Mouse (Mus musculus) stomach, embryonic 15.5 days (tissue): ENCODE results near the gene Pdcd5. TPM values are rescaled to one million over a fixed set of nuclear protein-coding genes. Genes with fewer than 3 reads are reported as not detected.

Experiments
- ATAC-seq: fragments of 200-750 bp; cut with Nextera tagmentation; 2 replicates; pipeline ENCODE4 v1.8.0; 2017; ENCODE audit warnings: low read depth, moderate number of reproducible peaks, moderate TSS enrichment; ENCODE audit not compliant: insufficient read depth, low FRiP score
- H3K27ac ChIP-seq: fragments of 300-500 bp; sonication (generic); 2 replicates; pipeline ENCODE4 v1.5.1; 2015; ENCODE audit warnings: mild to moderate bottlenecking, inconsistent platforms
- H3K27me3 ChIP-seq: fragments of 300-500 bp; sonication (generic); replicated peaks from 2 replicates; pipeline ENCODE4 v1.6.1; 2015; ENCODE audit warnings: inconsistent platforms
- H3K36me3 ChIP-seq: fragments of 300-500 bp; sonication (generic); 2 replicates; pipeline ENCODE4 v1.6.1; 2015; ENCODE audit warnings: inconsistent platforms
- H3K4me1 ChIP-seq: fragments of 300-500 bp; sonication (generic); 2 replicates; pipeline ENCODE4 v1.6.1; 2015; ENCODE audit warnings: inconsistent platforms
- H3K4me2 ChIP-seq: fragments of 300-500 bp; sonication (generic); 2 replicates; pipeline ENCODE4 v1.6.1; 2015; ENCODE audit warnings: mild to moderate bottlenecking, inconsistent platforms
- H3K4me3 ChIP-seq: fragments of 300-500 bp; sonication (generic); replicated peaks from 2 replicates; pipeline ENCODE4 v1.5.1; 2015; ENCODE audit warnings: inconsistent platforms
- H3K9ac ChIP-seq: fragments of 300-500 bp; sonication (generic); 2 replicates; pipeline ENCODE4 v1.6.1; 2015; ENCODE audit warnings: inconsistent platforms
- H3K9me3 ChIP-seq: fragments of 300-500 bp; sonication (generic); 2 replicates; pipeline ENCODE4 v1.6.1; 2016; ENCODE audit warnings: inconsistent platforms
- WGBS: fragments of 180-500 bp; shearing (Covaris S2); methylation state at CpG from one replicate; pipeline ENCODE4 v1.1.7; 2015; 5-methylcytosine and 5-hydroxymethylcytosine counted together
- polyA plus RNA-seq: library from polyadenylated mRNA; unstranded; fragments of >200 nt; fragmentation: Nextera tagmentation; extraction: Ambion mirVana; gene quantifications from 2 replicates; pipeline ENCODE4 v1.2.1, GENCODE M21; 2015

Pdcd5 gene
- polyA plus RNA-seq, 1 experiment from 2014 or later = 218 TPM

DNA sequence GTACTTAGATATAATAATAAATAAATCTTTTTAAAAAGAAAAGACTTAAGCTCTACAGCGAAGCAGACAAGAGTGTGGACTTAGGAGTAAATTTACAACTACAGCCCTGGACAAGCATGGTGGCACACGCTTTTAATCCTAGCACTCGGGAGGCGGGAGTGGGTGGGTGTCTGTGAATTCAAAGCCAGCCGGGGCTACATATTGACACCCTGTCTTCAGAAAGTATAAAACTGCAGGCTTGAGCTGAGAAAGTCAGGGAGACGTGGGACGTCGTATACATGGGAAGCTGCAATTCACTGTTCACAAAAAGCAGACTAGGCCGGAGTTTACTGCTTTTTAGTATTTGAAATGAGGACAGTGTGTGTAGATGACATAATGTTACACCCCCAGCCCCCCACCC is 10.4 kb downstream of the Pdcd5 start:
- Histone ChIP-seq H3K27me3 (no peaks in the 10 kb centered on the region), H3K4me2 (no peak overlapping the region), H3K4me1 (no peaks in the 10 kb centered on the region), H3K27ac (no peak overlapping the region), H3K9me3 (no peaks in the 10 kb centered on the region), H3K36me3 (peaks cover 48% of the 10 kb centered on the region), H3K9ac (no peak overlapping the region), H3K4me3 (no peak overlapping the region)
- WGBS = 95% methylated on average over 9 of the region's 9 CpGs
- ATAC-seq = no peak

DNA sequence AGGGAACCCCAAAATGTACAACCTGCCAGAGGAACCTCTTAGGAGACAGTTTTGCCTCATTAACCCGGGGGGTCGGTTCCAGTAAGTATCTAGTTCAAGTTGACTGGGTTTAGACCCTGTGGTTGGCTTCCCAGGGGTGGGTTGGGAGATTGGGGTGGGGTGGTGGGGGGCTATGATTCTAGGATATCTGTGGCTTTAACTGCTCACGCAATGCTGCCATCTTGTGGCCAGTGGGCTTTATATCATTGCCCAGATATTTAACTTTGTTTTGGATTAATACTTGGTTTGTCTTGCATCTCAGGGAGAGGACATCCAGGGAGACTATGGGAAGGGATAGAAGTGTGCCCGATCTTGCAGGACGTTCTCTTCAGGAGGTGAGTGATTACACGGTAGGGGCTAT is 11.1 kb downstream of the Pdcd5 start:
- no peaks in the 10 kb centered on the region for H3K4me1 ChIP-seq
- H3K4me3 ChIP-seq = no peak overlapping the region
- no peak for ATAC-seq
- H3K4me2 ChIP-seq = no peak overlapping the region
- H3K9ac ChIP-seq = no peak overlapping the region
- H3K36me3 ChIP-seq = peaks cover 47% of the 10 kb centered on the region
- no peaks in the 10 kb centered on the region for H3K27me3 ChIP-seq
- no peak overlapping the region for H3K27ac ChIP-seq
- WGBS = 66% methylated on average over 6 of the region's 6 CpGs
- H3K9me3 ChIP-seq = no peaks in the 10 kb centered on the region

DNA sequence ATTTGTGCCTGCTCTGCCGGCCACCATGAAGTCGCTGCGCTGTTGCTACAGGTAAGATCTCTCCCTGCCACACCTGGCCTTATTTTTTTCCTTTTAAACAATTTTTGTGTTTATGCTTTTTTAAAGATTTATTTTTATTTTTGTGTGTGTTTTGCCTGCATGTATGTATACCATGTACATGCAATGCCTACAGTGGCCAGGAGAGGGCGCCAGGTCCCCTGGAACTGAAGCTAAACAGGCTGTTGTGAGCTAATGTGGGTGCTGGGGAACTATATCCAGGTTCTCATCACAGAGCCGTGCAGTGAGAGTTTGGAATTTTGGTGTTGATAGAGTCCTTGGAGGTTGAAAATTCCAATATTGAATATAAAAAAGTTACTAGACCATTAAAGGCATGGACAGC is 18.8 kb downstream of the Pdcd5 start:
- no peak overlapping the region for H3K4me2 ChIP-seq
- peaks cover 40% of the 10 kb centered on the region for H3K36me3 ChIP-seq

DNA sequence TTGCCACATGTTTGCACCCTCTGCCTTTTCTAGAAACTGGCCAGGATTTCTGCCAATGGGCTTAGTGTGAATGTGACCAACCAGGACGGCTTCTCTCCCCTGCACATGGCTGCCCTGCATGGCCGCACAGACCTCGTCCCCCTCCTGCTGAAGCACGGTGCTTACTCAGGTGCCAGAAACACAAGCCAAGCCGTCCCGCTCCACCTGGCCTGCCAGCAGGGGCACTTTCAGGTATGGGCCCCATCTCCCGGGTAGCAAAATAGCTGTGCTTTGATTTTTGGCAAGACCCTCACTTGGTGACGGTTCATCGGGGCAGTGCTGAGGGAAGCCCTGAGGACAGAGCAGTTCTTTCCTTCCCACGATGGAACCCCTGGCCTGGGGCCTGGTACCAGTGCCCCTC is 19.9 kb downstream of the Pdcd5 start:
- H3K4me1 ChIP-seq = no peaks in the 10 kb centered on the region
- H3K27ac ChIP-seq = no peak overlapping the region
- H3K27me3 ChIP-seq = no peaks in the 10 kb centered on the region
- no peak overlapping the region for H3K4me3 ChIP-seq
- no peak overlapping the region for H3K4me2 ChIP-seq
- 0 out of 2 replicates have a peak, but pooled peaks have one; percentile 14 for ATAC-seq
- peaks cover 46% of the 10 kb centered on the region for H3K36me3 ChIP-seq
- 91% methylated on average over 10 of the region's 10 CpGs for WGBS
- H3K9ac ChIP-seq = no peak overlapping the region
- no peaks in the 10 kb centered on the region for H3K9me3 ChIP-seq

More for the DNA sequence above, 18.8 kb downstream of the Pdcd5 start:
- no peaks in the 10 kb centered on the region for H3K9me3 ChIP-seq
- H3K9ac ChIP-seq = no peak overlapping the region
- H3K4me1 ChIP-seq = no peaks in the 10 kb centered on the region
- WGBS = 74% methylated on average over 5 of the region's 5 CpGs
- no peak overlapping the region for H3K4me3 ChIP-seq
- H3K27me3 ChIP-seq = no peaks in the 10 kb centered on the region
- no peak overlapping the region for H3K27ac ChIP-seq
- ATAC-seq = no peak

DNA sequence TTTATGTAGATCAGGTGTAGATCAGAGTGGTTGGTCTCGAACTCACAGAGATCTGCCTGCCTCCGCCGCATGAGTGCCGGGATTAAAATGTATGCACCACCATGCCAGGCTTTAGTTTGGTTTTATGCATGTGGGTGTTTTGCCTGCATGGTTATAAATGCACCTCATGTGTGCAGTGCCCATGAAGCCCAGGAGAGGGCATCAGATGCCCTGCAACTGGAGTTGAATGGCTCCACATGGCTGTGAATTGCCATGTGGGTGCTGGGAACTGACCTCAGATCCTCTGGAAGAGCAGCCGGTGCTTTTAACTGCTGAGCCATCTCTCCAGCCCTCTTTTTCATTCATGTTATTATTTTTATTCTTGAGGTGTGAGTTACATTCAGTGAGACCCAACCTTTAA is 21.3 kb downstream of the Pdcd5 start:
- H3K27me3 ChIP-seq = no peaks in the 10 kb centered on the region
- H3K9ac ChIP-seq = no peak overlapping the region
- no peaks in the 10 kb centered on the region for H3K9me3 ChIP-seq
- no peak overlapping the region for H3K27ac ChIP-seq
- H3K4me3 ChIP-seq = no peak overlapping the region
- H3K4me1 ChIP-seq = no peaks in the 10 kb centered on the region
- over 99% methylated on average over 5 of the region's 5 CpGs for WGBS
- ATAC-seq = no peak
- H3K36me3 ChIP-seq = peaks cover 47% of the 10 kb centered on the region
- H3K4me2 ChIP-seq = no peak overlapping the region

DNA sequence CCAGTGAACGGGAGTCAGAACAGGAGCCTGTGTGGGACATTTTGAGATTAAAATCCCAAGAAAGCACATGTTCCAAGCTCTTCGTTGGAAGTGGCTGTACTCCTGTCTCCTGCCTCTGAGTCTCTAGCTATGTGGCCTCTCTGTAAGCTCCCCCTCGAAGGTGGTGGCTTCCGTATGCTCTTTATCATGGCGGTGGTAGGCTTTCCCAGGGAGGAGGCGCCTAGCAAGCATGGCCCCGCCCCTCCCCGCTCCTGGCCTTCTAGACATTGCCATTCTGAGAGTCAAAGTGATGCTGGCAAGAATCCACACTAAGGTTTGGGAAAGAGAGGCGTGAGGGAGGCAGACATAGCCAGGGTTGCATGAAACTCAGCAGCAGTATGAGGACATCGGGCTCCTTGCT is 24.7 kb downstream of the Pdcd5 start:
- H3K4me2 ChIP-seq = no peak overlapping the region
- H3K9me3 ChIP-seq = no peaks in the 10 kb centered on the region
- peaks cover 47% of the 10 kb centered on the region for H3K36me3 ChIP-seq
- 91% methylated on average over 10 of the region's 10 CpGs for whole genome bisulfite sequencing
- no peak for ATAC-seq
- H3K27me3 ChIP-seq = no peaks in the 10 kb centered on the region
- H3K4me3 ChIP-seq = no peak overlapping the region
- no peak overlapping the region for H3K9ac ChIP-seq
- H3K4me1 ChIP-seq = no peaks in the 10 kb centered on the region
- H3K27ac ChIP-seq = no peak overlapping the region

DNA sequence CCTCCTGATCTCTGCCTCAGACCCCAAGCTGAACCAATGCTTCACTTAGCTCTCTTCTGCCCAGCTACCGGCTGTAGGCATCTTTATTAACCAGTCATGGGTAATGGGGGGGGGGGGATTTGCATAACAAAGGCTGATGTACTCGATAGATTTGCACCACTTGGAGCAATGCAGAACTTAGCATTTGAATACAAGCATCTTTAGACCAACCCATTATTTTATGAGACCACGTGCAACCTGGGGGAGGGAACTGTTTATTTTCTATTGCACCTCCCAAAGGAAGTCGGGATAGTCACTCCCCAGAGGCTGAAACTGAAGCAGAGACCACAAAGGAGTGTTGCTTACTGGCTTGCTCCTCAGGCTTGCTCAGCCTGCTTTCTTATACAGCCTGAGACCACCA is 29.8 kb downstream of the Pdcd5 start:
- H3K27ac ChIP-seq = no peak overlapping the region
- no peak overlapping the region for H3K9ac ChIP-seq
- no peak overlapping the region for H3K4me3 ChIP-seq
- no peak overlapping the region for H3K4me2 ChIP-seq
- peaks cover 45% of the 10 kb centered on the region for H3K36me3 ChIP-seq
- no peak for ATAC-seq
- no peaks in the 10 kb centered on the region for H3K9me3 ChIP-seq
- H3K4me1 ChIP-seq = no peaks in the 10 kb centered on the region
- H3K27me3 ChIP-seq = no peaks in the 10 kb centered on the region
- 78% methylated on average over 4 of the region's 4 CpGs for WGBS

DNA sequence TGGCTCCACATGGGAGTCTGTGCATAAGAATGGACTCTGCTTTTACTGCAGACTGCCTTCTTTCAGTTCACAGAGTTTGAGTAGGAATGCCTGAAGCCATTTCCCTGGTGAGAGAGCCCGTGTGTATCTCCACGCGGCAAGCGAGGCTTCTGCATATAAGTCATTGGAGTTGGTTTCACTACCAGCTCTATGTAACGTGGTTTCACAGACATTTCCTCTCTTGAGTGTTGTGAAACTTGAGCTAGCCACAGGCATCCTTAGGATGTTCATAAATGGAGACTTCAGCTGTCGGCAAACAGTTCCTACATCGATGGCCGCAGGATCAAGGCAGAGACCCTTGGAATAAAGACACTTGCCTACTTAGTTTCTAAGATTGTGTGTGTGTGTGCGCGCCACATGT is 38.1 kb downstream of the Pdcd5 start:
- Histone ChIP-seq H3K36me3 (peaks cover 29% of the 10 kb centered on the region), H3K27me3 (no peaks in the 10 kb centered on the region), H3K27ac (no peak overlapping the region), H3K9me3 (no peaks in the 10 kb centered on the region), H3K9ac (no peak overlapping the region), H3K4me3 (no peak overlapping the region), H3K4me1 (no peaks in the 10 kb centered on the region), H3K4me2 (no peak overlapping the region)
- ATAC-seq = no peak
- 92% methylated on average over 10 of the region's 10 CpGs for WGBS

DNA sequence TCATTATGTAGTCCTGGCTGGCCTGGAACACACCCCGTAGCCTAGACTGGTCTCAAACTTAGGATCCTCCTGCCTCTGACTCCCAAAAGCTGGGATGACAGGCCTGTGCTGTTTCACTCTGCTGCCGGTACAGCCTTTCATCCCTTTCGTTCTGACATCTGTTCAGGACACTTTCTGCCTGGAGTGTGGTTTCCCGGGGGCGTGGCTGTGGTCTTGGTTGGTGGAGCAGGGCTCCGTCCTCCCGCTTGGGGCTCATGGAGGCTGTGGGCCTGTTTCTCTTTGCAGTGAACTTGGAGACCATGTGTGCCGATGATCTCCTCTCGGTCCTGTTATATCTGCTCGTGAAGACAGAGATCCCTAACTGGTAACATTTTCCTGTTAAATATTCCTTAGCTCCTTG is 40.5 kb downstream of the Pdcd5 start:
- no peak overlapping the region for H3K4me2 ChIP-seq
- no peak overlapping the region for H3K4me3 ChIP-seq
- no peak overlapping the region for H3K27ac ChIP-seq
- H3K27me3 ChIP-seq = no peaks in the 10 kb centered on the region
- H3K9ac ChIP-seq = no peak overlapping the region
- H3K9me3 ChIP-seq = no peaks in the 10 kb centered on the region
- peaks cover 38% of the 10 kb centered on the region for H3K36me3 ChIP-seq
- no peaks in the 10 kb centered on the region for H3K4me1 ChIP-seq
- WGBS = 81% methylated on average over 10 of the region's 10 CpGs
- no peak for ATAC-seq

DNA sequence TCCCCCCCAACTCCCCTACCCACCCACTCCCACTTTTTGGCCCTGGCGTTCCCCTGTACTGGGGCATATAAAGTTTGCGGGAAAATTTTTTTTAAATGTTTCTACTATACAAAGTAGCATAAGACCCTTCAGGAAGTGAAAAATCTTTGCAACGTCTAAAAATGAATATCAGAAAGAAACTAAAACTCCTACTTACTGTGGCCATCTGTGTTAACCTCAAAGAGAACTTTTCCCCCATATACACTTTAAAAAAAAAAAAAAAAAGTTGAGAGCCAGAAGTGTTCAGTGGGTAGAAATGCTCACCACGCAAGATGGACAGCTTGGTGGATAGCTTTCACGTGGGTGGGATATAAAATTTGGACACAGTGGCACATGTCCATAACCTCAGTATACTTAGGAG is 44.6 kb downstream of the Pdcd5 start:
- Histone ChIP-seq H3K27ac (no peak overlapping the region), H3K4me3 (no peak overlapping the region), H3K4me2 (no peak overlapping the region), H3K9me3 (no peaks in the 10 kb centered on the region), H3K9ac (no peak overlapping the region), H3K36me3 (peaks cover 32% of the 10 kb centered on the region), H3K4me1 (no peaks in the 10 kb centered on the region), H3K27me3 (no peaks in the 10 kb centered on the region)
- WGBS = 93% methylated on average over 5 of the region's 5 CpGs
- ATAC-seq = no peak

DNA sequence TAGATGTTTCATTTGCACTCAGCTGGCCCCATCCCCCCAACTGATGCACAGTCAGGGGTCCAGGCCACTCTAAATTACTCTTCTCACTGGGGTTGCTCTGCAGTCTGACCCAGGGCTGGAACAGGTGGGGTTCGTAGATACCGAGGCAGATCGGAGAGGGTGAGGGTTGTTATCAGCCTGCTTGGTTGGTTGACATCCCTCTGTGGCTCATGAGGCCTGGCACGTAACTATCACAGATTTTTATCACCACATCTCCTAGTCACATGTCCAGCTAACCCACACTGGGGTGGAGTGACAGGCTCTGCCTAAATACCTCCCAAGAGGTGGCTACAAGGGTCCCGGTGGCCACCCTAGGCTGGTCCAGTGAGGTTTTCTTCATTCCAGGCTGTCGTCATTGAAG is 46.2 kb downstream of the Pdcd5 start:
- no peaks in the 10 kb centered on the region for H3K4me1 ChIP-seq
- H3K9ac ChIP-seq = no peak overlapping the region
- H3K4me2 ChIP-seq = no peak overlapping the region
- H3K9me3 ChIP-seq = no peaks in the 10 kb centered on the region
- 82% methylated on average over 6 of the region's 6 CpGs for WGBS
- H3K27ac ChIP-seq = no peak overlapping the region
- no peaks in the 10 kb centered on the region for H3K27me3 ChIP-seq
- ATAC-seq = no peak
- no peak overlapping the region for H3K4me3 ChIP-seq
- peaks cover 22% of the 10 kb centered on the region for H3K36me3 ChIP-seq

DNA sequence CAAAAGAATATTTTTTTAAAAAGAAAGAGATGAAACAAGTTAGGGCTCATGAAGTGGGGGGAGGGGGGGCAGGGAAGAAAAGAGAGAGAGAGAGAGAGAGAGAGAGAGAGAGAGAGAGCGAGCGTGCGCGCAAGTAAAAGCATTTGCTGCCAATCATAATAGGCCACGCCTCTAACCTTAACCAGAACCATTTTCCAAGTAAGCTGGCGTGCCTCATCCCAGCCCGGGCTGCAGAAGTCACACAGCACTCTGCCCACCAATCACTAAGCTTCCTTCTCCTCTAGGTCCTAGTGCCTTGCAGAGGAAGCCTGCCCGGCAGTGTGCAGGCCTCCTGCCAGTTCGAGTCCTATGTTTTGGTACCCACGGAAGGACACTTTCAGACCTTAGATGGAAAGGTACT is 47.3 kb downstream of the Pdcd5 start:
- Histone ChIP-seq H3K9me3 (no peaks in the 10 kb centered on the region), H3K36me3 (peaks cover 26% of the 10 kb centered on the region), H3K4me3 (no peak overlapping the region), H3K9ac (no peak overlapping the region), H3K4me2 (no peak overlapping the region), H3K4me1 (no peaks in the 10 kb centered on the region), H3K27ac (no peak overlapping the region), H3K27me3 (no peaks in the 10 kb centered on the region)
- ATAC-seq = no peak
- WGBS = 91% methylated on average over 10 of the region's 10 CpGs

DNA sequence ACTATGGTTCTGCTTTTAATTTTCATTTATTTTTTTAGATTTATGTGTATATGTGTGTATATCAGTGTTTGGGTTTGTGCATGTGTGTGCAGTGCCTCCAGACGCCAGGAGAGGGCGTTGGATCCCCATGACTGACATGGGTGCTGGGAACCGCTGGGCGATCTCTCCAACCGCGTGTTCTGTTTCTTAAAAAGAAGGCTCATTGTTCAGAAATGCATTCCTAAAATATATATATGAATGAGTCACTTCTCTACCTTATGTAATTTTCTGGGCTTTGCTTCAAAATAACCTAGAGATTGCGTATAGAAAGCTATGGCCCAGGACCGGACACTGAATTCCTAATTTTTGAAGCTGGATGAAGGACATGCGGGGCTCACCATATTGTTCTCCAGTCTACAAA is 47.8 kb downstream of the Pdcd5 start:
- H3K4me3 ChIP-seq = no peak overlapping the region
- ATAC-seq = no peak
- WGBS = 89% methylated on average over 9 of the region's 9 CpGs
- no peaks in the 10 kb centered on the region for H3K4me1 ChIP-seq
- H3K27me3 ChIP-seq = no peaks in the 10 kb centered on the region
- no peak overlapping the region for H3K9ac ChIP-seq
- no peak overlapping the region for H3K4me2 ChIP-seq
- H3K9me3 ChIP-seq = no peaks in the 10 kb centered on the region
- peaks cover 26% of the 10 kb centered on the region for H3K36me3 ChIP-seq
- no peak overlapping the region for H3K27ac ChIP-seq
